Mouse (Mus musculus): ENCODE data around the gene Clstn2. TPM values are rescaled to one million over a fixed set of nuclear protein-coding genes. Genes with fewer than 3 reads are reported as not detected.

The Clstn2 gene
- polyA plus RNA-seq, 1 experiment from 2014 or later, result 17.0 TPM

GRCm38 (mm10) chr9:97525563-97525962, 507.4 kb downstream of the Clstn2 start:
- no peaks in the 10 kb centered on the region for H3K4me1 ChIP-seq (replicated peaks)
- H3K9me3 ChIP-seq, result no peaks in the 10 kb centered on the region
- no peaks in the 10 kb centered on the region for H3K27me3 ChIP-seq
- no peak overlapping the region for H3K4me2 ChIP-seq
- no peak for ATAC-seq (ENCODE audit: low read depth)
- no peak overlapping the region for H3K4me3 ChIP-seq
- no peaks in the 10 kb centered on the region for H3K36me3 ChIP-seq
- 73% methylated on average over 3 of the region's 3 CpGs for WGBS
- H3K9ac ChIP-seq, result no peak overlapping the region
- no peak overlapping the region for H3K27ac ChIP-seq (replicated peaks)

GRCm38 (mm10) chr9:97524861-97525260, 508.1 kb downstream of the Clstn2 start:
- Histone ChIP-seq H3K27ac (replicated peaks) (0 out of 2 replicates have a peak overlapping the region, but pooled peaks have one; percentile 11), H3K4me1 (replicated peaks) (no peaks in the 10 kb centered on the region), H3K9ac (no peak overlapping the region), H3K9me3 (no peaks in the 10 kb centered on the region), H3K4me2 (no peak overlapping the region), H3K4me3 (no peak overlapping the region), H3K27me3 (no peaks in the 10 kb centered on the region), H3K36me3 (no peaks in the 10 kb centered on the region)
- 78% methylated on average over 3 of the region's 3 CpGs for WGBS
- peak; percentile 23; the same call in 1 of the 2 replicates for ATAC-seq (ENCODE audit: low read depth)

GRCm38 (mm10) chr9:97520771-97521170, 512.2 kb downstream of the Clstn2 start:
- ATAC-seq (ENCODE audit: low read depth), result no peak
- 98% methylated on average over 3 of the region's 3 CpGs for WGBS
- no peak overlapping the region for H3K9ac ChIP-seq

GRCm38 (mm10) chr9:97517006-97517405, 516.0 kb downstream of the Clstn2 start:
- no peaks in the 10 kb centered on the region for H3K4me1 ChIP-seq (replicated peaks)

More at GRCm38 (mm10) chr9:97520771-97521170, 512.2 kb downstream of the Clstn2 start:
- Histone ChIP-seq H3K36me3 (no peaks in the 10 kb centered on the region), H3K9me3 (no peaks in the 10 kb centered on the region), H3K4me1 (replicated peaks) (no peaks in the 10 kb centered on the region), H3K27ac (replicated peaks) (no peak overlapping the region), H3K4me3 (no peak overlapping the region), H3K27me3 (no peaks in the 10 kb centered on the region), H3K4me2 (no peak overlapping the region)

GRCm38 (mm10) chr9:97514639-97515038, 518.3 kb downstream of the Clstn2 start:
- ATAC-seq (ENCODE audit: low read depth), result no peak
- 92% methylated on average over 2 of the region's 2 CpGs for WGBS

More at GRCm38 (mm10) chr9:97517006-97517405, 516.0 kb downstream of the Clstn2 start:
- Histone ChIP-seq H3K4me2 (no peak overlapping the region), H3K9me3 (no peaks in the 10 kb centered on the region), H3K36me3 (no peaks in the 10 kb centered on the region), H3K27me3 (no peaks in the 10 kb centered on the region), H3K27ac (replicated peaks) (no peak overlapping the region), H3K9ac (no peak overlapping the region), H3K4me3 (no peak overlapping the region)
- ATAC-seq (ENCODE audit: low read depth), result no peak
- 54% methylated on average over 3 of the region's 3 CpGs for WGBS

GRCm38 (mm10) chr9:97512282-97512850, 520.6 kb downstream of the Clstn2 start:
- H3K4me2 ChIP-seq, result no peak overlapping the region
- H3K36me3 ChIP-seq, result no peaks in the 10 kb centered on the region
- H3K27ac ChIP-seq (replicated peaks), result no peak overlapping the region
- WGBS, result 65% methylated on average over 3 of the region's 3 CpGs
- ATAC-seq (ENCODE audit: low read depth), result no peak
- no peak overlapping the region for H3K4me3 ChIP-seq
- H3K4me1 ChIP-seq (replicated peaks), result no peaks in the 10 kb centered on the region
- H3K9me3 ChIP-seq, result no peaks in the 10 kb centered on the region
- H3K9ac ChIP-seq, result no peak overlapping the region
- H3K27me3 ChIP-seq, result no peaks in the 10 kb centered on the region

More at GRCm38 (mm10) chr9:97514639-97515038, 518.3 kb downstream of the Clstn2 start:
- Histone ChIP-seq H3K9me3 (no peaks in the 10 kb centered on the region), H3K27ac (replicated peaks) (no peak overlapping the region), H3K4me1 (replicated peaks) (no peaks in the 10 kb centered on the region), H3K4me2 (no peak overlapping the region), H3K4me3 (no peak overlapping the region), H3K9ac (no peak overlapping the region), H3K36me3 (no peaks in the 10 kb centered on the region), H3K27me3 (no peaks in the 10 kb centered on the region)

GRCm38 (mm10) chr9:97501416-97501815, 531.6 kb downstream of the Clstn2 start:
- H3K4me1 ChIP-seq (replicated peaks), result peaks cover 4% of the 10 kb centered on the region; the same call in 1 of the 2 replicates
- no peaks in the 10 kb centered on the region for H3K36me3 ChIP-seq
- no peak overlapping the region for H3K27ac ChIP-seq (replicated peaks)
- no peaks in the 10 kb centered on the region for H3K9me3 ChIP-seq
- WGBS, result 53% methylated on average over 4 of the region's 4 CpGs
- no peaks in the 10 kb centered on the region for H3K27me3 ChIP-seq
- no peak overlapping the region for H3K4me3 ChIP-seq
- no peak overlapping the region for H3K4me2 ChIP-seq
- ATAC-seq (ENCODE audit: low read depth), result no peak
- no peak overlapping the region for H3K9ac ChIP-seq

GRCm38 (mm10) chr9:97495056-97495455, 537.9 kb downstream of the Clstn2 start:
- ATAC-seq (ENCODE audit: low read depth), result no peak
- H3K36me3 ChIP-seq, result no peaks in the 10 kb centered on the region
- no peaks in the 10 kb centered on the region for H3K27me3 ChIP-seq
- H3K9me3 ChIP-seq, result no peaks in the 10 kb centered on the region
- H3K27ac ChIP-seq (replicated peaks), result no peak overlapping the region
- no peak overlapping the region for H3K4me2 ChIP-seq
- no peak overlapping the region for H3K4me3 ChIP-seq
- no peak overlapping the region for H3K9ac ChIP-seq
- WGBS, result 93% methylated on average over 6 of the region's 6 CpGs
- no peaks in the 10 kb centered on the region for H3K4me1 ChIP-seq (replicated peaks)

- no peaks in the 10 kb centered on the region for H3K4me1 ChIP-seq (replicated peaks)
- no peak for ATAC-seq (ENCODE audit: low read depth)
Observed at GRCm38 (mm10) chr9:97491626-97492025, 541.4 kb downstream of the Clstn2 start.

GRCm38 (mm10) chr9:97490591-97491176, 542.3 kb downstream of the Clstn2 start:
- Histone ChIP-seq H3K27ac (replicated peaks) (no peak overlapping the region), H3K9me3 (no peaks in the 10 kb centered on the region), H3K4me3 (no peak overlapping the region)

More at GRCm38 (mm10) chr9:97491626-97492025, 541.4 kb downstream of the Clstn2 start:
- Histone ChIP-seq H3K27me3 (no peaks in the 10 kb centered on the region), H3K9ac (no peak overlapping the region), H3K4me2 (no peak overlapping the region), H3K9me3 (no peaks in the 10 kb centered on the region), H3K27ac (replicated peaks) (no peak overlapping the region), H3K4me3 (no peak overlapping the region), H3K36me3 (no peaks in the 10 kb centered on the region)
- 89% methylated on average over 2 of the region's 2 CpGs for WGBS

GRCm38 (mm10) chr9:97486826-97487225, 546.2 kb downstream of the Clstn2 start:
- no peak for ATAC-seq (ENCODE audit: low read depth)
- WGBS, result 78% methylated on average over 7 of the region's 7 CpGs
- H3K4me2 ChIP-seq, result no peak overlapping the region
- H3K9me3 ChIP-seq, result no peaks in the 10 kb centered on the region
- H3K36me3 ChIP-seq, result no peaks in the 10 kb centered on the region
- no peaks in the 10 kb centered on the region for H3K4me1 ChIP-seq (replicated peaks)
- H3K9ac ChIP-seq, result no peak overlapping the region
- no peaks in the 10 kb centered on the region for H3K27me3 ChIP-seq
- H3K27ac ChIP-seq (replicated peaks), result no peak overlapping the region
- H3K4me3 ChIP-seq, result no peak overlapping the region

More at GRCm38 (mm10) chr9:97490591-97491176, 542.3 kb downstream of the Clstn2 start:
- Histone ChIP-seq H3K9ac (no peak overlapping the region), H3K27me3 (no peaks in the 10 kb centered on the region), H3K36me3 (no peaks in the 10 kb centered on the region), H3K4me2 (no peak overlapping the region), H3K4me1 (replicated peaks) (no peaks in the 10 kb centered on the region)
- ATAC-seq (ENCODE audit: low read depth), result no peak
- WGBS, result 64% methylated on average over 2 of the region's 2 CpGs

- 76% methylated on average over 1 of the region's 1 CpGs for WGBS
- no peak for ATAC-seq (ENCODE audit: low read depth)
Observed at GRCm38 (mm10) chr9:97481187-97481586, 551.8 kb downstream of the Clstn2 start.

More at GRCm38 (mm10) chr9:97481187-97481586, 551.8 kb downstream of the Clstn2 start:
- Histone ChIP-seq H3K9ac (no peak overlapping the region), H3K27me3 (no peaks in the 10 kb centered on the region), H3K9me3 (no peaks in the 10 kb centered on the region), H3K4me2 (no peak overlapping the region), H3K27ac (replicated peaks) (no peak overlapping the region), H3K4me1 (replicated peaks) (peaks cover 8% of the 10 kb centered on the region), H3K36me3 (no peaks in the 10 kb centered on the region), H3K4me3 (no peak overlapping the region)

Measured in neural tube, embryonic 13.5 days (tissue).